Mouse (Mus musculus) spleen, adult 2 months (tissue): ENCODE results near the gene Shisa3.

Experiments used
- CTCF ChIP-seq: fragments of 200-500 bp; IDR thresholded peaks from 2 replicates; pipeline ENCODE4 v1.5.1; 2011; ENCODE audit warnings: mild to moderate bottlenecking, inconsistent platforms; ENCODE audit not compliant: insufficient read depth, insufficient read length, insufficient replicate concordance; ENCODE audit errors: extremely low read depth
- POLR2A ChIP-seq: fragments of 200-500 bp; IDR thresholded peaks from 2 replicates; pipeline ENCODE4 v1.6.1; 2011; ENCODE audit warnings: low read depth, low read length, inconsistent platforms

- no peak for TF ChIP-seq POLR2A
- TF ChIP-seq CTCF: no peak
Observed at GRCm38 (mm10) chr5:67631261-67631660, 23.6 kb downstream of the Shisa3 start.
